Mouse (Mus musculus): ENCODE measurements around the gene Zc3h12c.

Gene Zc3h12c

DNA sequence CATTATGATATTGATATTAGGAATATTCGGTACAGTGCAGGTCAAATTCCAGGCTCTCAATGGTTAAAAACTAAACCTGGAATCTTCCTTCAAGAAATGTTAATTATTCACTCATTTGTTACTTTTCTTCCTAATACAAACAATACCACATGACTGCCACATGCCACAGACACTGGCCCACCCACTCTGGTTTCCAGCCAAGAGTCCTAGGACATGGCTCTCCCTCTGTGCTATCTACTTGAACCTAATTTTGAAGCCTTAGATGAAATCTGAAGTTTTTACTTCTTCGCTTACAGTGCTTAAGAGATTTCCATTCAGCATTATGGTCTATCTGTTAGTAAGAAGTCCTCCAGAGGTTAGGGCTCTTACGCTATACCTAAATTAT lies 2.7 kb downstream of the Zc3h12c start:
- DNase-seq: peak in 1 of 2 experiments; percentile 21

DNA sequence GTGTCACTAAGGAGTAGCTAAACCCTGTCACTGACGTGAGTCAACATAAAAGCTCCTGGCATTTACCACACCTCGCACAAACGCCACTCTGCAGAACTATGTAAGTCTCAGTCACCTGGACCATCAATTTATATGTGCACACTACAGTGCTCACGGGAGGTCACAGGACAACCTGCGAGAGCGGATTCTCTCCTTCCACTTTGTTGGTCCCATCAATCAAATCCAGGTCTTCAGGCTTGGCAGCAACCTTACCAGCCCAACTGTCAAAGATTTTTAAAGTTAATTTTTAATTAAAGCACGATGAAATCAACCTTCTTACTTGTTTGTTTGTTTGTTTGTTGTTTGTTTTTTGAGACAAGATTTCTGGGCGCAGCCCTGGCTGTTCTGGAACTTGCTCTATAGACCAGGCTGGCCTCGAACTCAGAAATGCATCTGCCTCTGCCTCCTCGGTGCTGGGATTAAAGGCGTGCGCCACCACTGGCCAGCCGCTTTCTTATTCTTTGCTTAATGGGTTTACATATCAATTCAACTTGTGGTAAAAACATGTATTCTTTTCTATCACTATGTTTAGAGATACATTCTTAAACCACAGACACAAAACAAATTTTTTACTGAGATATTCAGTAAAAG lies 3.2 kb downstream of the Zc3h12c start:
- DNase-seq: no peak

DNA sequence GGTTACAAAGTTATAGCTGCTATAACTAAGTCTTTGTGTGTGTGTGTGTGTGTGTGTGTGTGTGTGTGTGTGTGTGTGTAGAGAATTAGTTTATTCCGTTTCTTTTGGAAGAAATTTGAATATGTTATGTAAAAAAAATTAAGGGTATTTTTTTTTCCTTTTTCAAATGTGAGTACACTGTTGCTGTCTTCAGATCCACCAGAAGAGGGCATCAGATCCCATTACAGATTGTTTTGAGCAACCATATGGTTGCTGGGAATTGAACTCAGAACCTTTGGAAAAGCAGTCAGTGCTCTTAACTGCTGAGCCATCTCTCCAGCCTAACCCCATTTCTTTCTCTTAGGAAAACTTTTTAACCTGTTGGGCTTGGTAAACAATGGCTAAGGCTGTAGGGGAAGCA lies 7.9 kb downstream of the Zc3h12c start:
- DNase-seq: no peak

DNA sequence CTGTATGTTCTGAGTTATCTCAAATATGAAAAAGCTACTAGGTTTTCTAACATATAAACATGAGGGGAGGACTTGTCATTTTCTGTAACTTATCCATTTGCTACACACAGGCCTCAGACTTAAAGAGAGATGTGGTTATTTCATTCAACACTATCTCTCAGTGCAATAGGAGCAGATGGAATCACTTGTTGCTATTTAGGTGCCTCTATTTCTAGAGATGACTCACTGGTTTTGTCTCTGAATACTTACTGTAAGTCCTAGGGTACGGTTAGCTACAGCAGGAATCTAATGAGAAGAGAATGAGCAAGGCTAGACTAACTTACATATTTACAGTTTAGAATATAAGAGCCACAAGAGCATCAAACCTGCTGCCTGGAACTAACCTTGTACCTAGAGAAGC lies 9.8 kb downstream of the Zc3h12c start:
- no peak for DNase-seq

DNA sequence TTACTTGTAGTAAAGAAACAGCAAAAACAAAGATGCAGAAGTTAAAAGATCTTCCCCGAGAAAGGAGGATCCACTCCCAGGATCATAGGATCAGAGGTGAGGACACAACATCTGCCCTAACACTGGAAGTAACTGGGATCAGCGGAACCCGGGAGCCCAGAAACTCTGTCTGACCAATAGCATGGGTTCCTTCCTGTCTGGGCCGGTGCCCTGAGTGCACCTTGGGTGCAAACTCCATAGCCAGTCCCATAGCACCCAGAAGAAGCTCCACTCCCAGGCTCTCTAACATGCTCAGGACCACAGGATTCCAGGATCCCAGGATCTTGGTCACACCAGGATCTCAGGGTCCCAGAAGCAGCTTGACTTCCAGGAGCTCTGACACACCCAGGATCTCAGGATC lies 13.0 kb downstream of the Zc3h12c start:
- no peak for DNase-seq

DNA sequence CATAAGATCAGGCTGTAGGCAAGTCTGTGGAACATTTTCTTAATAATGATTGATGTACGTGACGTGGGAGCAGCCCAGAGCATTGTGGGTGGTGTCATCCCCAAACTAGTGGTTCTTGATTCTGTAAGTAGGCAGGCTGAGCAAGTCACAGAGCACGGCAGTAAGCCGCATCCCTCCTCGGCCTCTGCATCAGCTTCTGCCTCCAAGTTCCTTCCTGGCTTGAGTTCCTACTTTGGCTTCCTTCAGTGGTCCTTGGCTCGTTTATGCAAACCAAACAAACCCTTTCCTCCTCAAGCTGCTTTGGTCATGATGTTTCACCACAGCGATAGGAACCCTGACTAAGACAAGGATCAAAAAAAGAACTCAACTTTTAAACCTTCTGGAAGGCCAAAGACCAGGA lies 14.1 kb downstream of the Zc3h12c start:
- peak; percentile 13 to 17 for DNase-seq

DNA sequence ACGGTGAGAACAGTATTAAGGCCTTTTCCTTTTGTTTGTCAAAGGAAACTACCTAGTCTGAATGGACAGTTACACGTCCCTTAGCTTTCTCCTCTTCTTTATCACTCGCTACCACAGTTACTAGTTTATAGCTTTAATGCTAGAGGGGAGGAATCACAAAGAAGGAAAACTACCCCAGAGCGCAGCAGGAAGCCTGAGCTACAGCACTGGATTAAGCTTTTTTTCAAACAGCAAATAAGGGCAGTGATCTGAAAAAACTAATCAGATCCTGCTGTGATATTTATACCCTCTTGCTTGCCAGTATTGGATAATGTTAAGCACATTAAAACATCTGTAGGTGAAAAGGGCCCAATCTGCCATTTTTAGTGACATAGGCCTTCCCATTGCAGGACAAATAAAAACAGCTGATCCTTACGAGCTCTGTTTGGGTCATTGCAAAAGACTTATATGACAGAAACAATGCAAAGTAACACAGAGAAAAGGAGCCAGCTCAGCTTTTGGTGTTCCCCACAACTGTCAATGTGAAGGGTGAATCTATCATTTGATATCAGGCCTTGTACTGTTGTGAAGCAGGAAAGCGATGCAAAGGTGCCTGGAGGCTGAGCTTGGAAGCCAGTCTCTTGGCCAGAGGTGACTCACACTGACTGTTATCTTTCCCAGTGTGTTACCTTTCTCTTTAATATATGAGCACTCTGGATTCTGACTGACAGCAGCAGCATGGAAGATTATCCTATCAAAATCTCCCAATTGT lies 16.1 kb downstream of the Zc3h12c start:
- DNase-seq: no peak

DNA sequence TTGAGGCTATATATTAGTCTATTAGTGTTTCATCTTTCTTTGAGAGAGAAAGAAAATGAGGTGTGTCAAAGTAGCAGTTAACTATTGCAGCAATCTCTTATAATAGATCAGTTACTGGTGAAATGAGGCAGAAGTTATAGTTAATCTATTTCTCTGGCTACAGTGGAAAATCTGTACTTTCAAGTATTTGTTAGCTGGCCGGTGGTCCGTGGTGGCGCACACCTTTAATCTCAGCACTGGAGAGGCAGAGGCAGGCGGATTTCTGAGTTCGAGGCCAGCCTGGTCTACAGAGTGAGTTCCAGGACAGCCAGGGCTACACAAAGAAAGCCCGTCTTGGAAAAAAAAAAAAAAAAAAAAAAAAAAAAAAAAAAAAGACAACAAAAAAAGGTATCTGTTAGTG lies 18.6 kb downstream of the Zc3h12c start:
- DNase-seq: no peak

DNA sequence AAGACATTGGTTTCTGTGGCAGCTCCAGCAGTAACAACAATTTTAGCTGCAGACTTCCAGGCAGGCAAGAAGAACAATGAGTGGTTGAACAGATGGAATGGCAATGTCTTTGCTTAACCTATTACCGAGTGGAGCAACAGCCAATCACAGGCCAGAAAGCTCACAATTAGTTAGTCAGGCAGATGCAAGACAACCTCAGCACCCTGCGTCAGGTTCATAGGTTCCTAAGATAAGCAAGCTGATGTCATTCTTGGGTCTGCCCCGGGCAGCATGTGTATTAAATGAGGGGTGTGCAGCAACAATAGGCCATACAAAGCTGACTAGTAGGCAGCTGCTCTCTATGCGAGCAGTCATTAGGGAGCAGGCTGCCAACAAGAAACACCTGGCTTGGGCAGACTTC lies 19.1 kb downstream of the Zc3h12c start:
- no peak for DNase-seq

DNA sequence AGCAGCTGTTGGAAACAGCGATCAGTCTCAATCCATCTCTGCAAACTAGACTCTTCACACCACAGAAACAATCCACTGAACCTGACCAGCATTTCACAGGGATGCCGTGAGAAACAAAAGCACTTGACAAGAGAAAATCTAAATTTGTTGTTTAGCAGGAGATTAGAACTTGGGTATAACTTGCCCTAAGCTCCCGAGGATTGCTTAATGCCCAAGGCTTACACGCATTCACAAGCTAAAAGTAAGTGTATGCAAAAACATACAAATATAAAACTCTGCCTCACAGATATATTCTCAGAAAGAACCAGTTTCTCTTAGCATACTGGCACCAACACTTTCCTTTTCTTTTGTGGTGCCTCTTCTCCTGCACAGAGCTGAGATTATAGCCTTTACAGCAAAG lies 19.5 kb downstream of the Zc3h12c start:
- DNase-seq: no peak

DNA sequence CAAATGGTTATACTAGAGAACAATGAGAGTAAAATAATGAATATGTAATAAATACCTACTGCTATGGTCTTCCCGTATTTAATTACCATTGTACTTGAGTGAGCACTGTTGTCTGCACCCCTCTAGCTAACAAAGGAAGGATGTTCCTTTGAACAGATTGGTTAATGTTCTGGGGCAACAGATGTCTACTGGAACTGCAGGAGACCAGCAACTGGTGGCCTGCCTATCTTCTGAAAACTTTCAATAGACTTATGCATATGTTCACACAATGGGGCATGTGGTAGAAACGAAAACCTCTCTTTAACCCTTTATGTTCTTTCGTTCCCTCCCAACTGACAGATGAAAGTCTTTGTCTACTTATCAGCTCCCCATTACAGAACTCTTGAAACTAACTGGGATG lies 20.1 kb downstream of the Zc3h12c start:
- no peak for DNase-seq

DNA sequence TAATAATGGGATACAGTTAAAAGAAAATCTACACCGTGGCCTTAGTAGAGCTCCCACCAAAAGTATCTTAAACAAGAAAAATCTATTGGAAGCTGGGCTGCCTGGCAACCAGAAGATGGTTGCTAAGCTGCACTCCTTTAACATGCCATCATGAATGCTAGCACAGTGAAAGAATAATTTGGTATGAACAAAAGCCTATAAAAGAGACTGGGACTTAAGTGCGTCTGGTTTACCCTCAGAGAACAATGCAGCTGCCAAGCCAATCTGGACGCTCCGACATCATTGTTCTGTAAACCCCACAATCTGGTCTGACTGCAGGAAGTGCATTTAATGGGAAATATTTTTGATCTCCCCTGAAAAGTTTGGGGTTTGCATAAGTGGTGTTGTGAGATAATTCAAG lies 22.1 kb downstream of the Zc3h12c start:
- DNase-seq: no peak

DNA sequence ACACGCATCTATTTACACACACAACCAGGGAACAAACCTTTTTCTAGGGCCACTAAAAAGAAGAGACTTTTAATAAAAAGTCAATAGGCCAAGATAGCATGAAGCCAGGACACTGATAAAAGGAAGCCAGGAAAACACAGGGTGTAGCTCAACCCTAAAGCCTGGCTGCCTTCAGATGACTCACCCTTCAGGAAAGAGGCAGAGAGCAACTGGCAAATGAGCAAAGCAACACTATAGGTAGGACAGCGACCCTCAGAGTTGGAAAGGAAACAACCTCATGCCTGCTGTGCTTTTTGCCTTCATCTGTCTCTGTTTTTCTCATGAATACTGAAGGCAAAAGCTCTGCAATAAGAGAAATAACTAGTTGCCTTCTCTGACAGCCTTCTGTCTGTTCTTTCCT lies 35.6 kb downstream of the Zc3h12c start:
- no peak for DNase-seq

DNA sequence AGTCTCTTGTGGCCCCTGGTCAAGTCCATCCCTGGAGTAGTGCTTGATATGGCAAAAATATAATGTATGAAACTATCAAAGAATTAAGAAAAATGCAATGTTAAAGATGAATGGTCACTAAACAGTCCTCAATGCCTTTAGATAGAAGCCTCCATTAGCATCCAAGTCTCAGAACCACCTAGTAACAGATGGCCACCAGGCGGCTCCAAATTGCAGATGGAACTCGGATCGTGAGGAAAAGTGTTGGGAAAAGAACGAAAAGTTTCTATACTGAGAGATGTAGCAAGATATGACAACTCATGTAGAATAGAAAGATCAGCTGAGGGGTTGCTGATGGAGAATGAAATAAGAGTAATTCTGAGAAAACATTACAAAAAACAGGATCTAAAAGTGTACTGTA lies 38.0 kb downstream of the Zc3h12c start:
- no peak for DNase-seq

DNA sequence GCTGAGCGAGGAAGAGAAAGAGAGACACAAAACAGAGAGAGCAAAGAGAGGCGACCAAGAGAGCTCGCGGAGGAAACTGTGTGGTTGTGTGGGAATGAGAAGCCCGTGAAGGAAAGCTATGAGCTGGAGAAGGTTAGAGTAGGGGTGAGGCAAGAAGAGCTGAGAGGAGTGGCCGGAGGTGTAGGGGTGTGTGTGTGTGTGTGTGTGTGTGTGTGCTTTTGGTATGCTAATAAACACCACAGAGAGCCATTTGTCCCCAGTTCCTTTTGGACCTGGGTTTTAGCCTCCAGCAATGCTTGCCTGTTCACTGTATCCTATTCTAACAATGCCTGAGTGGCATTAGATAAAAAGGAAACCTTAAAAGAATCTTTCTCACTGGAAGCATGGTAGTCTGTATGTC lies 43.1 kb downstream of the Zc3h12c start:
- no peak for DNase-seq

DNA sequence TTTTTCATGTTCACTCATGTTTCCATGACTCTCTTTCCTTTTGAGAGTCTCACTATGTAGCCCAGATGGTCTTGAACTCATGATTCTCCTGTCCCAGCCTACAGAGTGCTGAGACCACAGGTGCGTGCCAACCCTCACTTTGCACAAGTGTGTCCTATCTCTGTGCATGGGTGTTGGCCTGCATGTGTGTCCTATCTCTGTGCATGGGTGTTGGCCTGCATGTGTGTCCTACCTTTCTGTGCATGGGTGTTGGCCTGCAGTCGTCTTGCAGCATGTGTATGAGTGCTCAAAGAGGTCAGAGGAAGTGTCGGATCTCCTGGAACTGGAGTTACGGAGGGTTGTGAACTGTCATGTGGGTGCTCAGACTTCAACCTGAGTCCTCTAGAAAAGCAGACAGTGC lies 49.2 kb downstream of the Zc3h12c start:
- DNase-seq: no peak

DNA sequence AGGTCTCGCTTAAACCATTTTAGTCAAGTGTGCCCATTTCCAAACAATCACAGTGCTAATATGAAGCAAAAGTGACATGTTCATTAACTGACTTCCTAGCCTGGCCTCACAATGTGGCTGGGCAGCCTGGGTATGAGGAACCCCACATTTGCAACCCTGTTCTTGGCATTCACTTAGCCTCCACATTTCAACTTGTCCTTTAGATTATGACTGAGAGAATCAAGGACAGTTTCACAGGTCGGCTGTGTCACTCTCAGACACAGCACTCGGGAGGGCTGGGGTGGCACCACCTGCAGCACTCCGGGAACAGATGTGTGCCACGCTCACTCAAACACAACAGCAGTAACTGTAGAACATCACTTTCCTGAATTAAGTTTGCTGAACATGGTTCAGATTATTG lies 55.3 kb downstream of the Zc3h12c start:
- DNase-seq: no peak

DNA sequence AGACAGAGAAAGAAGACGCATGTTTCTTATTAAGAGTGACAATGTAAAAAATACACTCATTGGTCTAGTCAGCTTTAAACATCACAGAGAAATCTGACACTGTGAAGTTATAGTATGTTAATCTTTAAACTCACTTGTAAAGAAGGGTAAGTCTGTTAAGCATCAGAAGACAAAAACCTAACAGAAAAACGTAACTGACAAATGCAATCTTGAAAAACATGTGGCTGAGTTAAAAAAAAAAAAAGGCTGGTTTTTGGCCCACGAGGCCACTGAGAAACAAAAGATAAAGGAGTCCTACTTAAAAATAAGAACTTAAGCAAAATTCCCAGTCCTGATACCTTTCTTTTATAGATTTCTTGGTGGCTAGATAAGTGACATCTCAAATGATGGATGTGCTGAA lies 57.6 kb downstream of the Zc3h12c start:
- no peak for DNase-seq

DNA sequence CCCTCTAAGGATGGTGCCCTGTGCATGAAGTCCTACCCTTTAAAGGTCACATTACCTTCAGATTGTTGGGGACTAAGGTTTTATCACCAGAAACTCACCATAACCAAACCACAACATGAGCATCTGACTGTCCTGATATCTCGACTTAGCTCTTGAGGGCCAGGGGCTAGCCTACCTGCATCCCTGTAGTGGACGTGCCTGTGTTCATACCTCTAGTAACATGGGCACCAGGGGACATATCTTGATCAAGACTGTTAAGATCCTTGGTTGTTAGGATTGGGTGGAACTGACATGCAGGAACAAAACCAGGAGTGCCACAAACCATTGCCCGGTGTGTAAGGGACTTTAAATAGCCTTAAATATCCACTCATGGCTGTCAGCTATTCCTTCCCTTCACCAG lies 61.2 kb downstream of the Zc3h12c start:
- no peak for DNase-seq

DNA sequence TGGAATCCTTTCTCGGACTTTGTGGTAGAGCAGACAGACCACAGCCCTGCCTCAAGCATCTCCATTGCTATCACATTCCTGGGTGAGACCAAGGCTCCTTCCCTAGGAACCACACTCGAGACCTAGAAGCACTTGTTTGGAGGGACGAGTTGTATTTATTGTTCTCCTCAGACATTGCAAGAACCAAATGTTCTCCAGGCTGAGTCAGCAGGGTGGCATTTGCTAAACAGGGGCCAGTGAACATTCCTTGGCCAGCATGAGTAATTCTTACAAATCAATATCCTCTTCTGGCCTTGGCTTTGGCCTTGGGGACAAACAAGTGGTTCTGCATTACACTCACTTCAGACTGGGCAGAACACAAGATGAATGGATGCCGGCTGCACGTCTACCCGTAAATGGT lies 62.9 kb downstream of the Zc3h12c start:
- peak; percentile 49 to 67 for DNase-seq

DNA sequence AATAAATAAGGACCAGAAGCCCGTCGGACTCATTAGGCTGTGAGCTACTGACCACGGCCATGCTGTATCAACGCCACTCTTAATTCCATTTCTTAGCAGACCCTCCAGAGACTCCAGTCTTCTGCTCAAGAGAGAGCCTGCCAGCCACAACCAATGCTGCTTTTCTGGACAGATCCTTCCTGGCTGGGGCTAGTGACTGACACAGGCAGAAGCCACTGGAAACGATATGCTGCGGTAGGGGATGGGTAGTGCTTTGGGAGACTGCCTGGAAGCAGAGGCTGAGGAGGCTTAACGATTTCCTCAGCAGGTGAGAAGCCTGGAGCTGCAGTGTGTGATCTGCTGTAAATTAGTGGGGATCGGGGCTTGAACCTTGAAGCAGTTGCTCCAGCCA lies 64.2 kb downstream of the Zc3h12c start:
- DNase-seq: no peak

DNA sequence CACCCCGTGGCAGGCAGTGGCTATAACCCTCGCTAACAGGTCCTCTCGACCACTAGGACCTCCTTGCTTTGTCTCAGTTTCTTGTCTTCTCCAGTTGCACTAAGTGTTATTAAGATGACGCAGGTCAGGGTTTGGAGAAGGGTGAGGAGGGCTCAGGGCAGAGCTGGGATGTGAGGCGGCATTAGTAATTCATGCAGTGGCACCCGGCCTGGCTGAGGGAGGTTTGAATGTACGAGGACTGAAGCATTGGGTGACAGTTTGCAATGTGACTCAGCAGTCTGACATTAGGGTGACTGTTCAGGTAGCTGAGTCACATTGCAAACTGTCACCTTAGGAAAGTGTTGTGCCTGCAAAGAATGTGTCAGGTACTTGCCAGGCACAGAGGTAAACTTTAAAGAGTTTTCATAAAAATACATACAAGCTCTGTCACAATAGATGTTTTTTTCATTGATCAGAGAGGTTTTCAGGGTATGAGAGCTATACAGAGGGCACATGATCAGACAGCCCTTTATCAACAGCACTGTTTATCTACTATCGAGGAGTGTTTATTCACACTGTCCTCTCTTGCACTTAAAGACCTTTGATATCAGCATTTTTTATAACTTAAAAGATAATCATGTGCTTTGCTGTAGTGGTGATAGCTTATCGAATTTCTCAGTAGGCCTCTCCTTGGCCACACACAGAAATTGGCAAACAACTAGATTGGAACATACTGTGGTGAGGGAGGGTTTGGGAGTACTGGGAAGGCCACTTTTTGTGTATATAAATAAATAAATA lies 64.7 kb downstream of the Zc3h12c start:
- peak in 1 of 2 experiments; percentile 34 for DNase-seq

DNA sequence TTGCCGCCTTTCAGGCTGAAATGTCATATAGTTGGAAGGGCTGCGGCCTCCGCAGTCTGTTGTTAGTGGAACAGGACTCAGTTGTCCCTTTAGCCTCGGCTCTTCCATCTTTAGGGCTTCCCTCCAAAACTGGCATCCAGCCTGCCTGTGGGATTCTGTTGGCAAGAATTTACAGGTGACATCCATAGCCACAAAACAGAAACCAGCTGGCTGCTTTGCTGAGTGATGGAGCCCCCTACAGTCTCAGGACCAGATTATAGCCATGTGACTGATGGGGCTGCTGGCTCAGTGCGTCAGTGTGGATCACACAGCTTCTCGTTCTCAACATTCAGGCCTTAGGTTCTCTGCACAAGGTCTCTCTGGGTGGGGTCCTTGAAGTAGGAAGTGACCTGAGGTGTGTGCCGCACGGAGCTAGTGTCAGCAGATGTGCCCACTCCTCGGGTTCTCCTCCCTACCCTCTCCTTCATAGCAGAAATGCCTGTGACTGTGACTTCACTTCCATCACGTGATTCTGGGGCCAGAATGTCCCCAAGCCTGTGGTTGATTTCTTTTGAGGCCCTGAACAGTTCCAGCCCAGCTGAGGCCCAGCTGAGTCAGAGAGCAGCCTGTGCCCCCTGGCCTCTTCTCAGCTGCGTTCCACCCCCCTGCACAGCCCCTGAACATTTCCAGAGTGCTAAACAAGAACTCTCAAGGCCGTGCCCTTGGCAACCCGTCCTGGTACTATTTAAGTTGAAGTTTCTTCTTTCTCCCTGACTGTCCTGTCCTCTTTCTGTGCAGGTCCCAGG lies 66.1 kb downstream of the Zc3h12c start:
- DNase-seq: peak in 1 of 2 experiments; percentile 24
